Mouse (Mus musculus) bone marrow, adult 2 months (tissue): Measurements from ENCODE around the gene Serpina1e. TPM values are rescaled to one million over a fixed set of nuclear protein-coding genes. Genes with fewer than 3 reads are reported as not detected.
"Not testable (repeated sequence)": the region's sequence is repeated elsewhere in the genome, so short reads cannot be mapped to it uniquely, and the experiment has no call there.

Experiments used
- H3K27ac ChIP-seq: fragments of 200-500 bp; 2 replicates; pipeline ENCODE4 v1.5.1; 2012; ENCODE audit warnings: low read depth, mild to moderate bottlenecking, control low read depth, inconsistent platforms, low read length; ENCODE audit not compliant: control insufficient read depth, poor library complexity, insufficient read depth
- H3K4me1 ChIP-seq: fragments of 200-500 bp; 2 replicates; pipeline ENCODE4 v1.6.1; 2011; ENCODE audit warnings: low read length; ENCODE audit not compliant: control insufficient read depth, insufficient read depth
- H3K4me3 ChIP-seq: fragments of 200-500 bp; replicated peaks from 2 replicates; pipeline ENCODE3; 2011; ENCODE audit warnings: mild to moderate bottlenecking, low read depth, low read length, control low read depth; ENCODE audit not compliant: control insufficient read depth
- CTCF ChIP-seq: fragments of 200-500 bp; IDR thresholded peaks from 2 replicates; pipeline ENCODE4 v1.5.1; 2011; ENCODE audit warnings: low read length, control low read depth; ENCODE audit not compliant: control insufficient read depth, insufficient read depth
- WGBS: fragments of 180-500 bp; shearing (Covaris S2); methylation state at CpG from one replicate; pipeline ENCODE4 v1.1.7; 2018; 5-methylcytosine and 5-hydroxymethylcytosine counted together
- polyA plus RNA-seq: library from polyadenylated mRNA; stranded (reverse); fragments of >200 nt; gene quantifications from 2 replicates; pipeline ENCODE4 v1.2.4, GENCODE M21; 2011; ENCODE audit warnings: low replicate concordance; ENCODE audit not compliant: missing spikeins, insufficient read depth, insufficient read length

The Serpina1e gene
- polyA plus RNA-seq, 1 experiment, result 51.9 TPM

DNA sequence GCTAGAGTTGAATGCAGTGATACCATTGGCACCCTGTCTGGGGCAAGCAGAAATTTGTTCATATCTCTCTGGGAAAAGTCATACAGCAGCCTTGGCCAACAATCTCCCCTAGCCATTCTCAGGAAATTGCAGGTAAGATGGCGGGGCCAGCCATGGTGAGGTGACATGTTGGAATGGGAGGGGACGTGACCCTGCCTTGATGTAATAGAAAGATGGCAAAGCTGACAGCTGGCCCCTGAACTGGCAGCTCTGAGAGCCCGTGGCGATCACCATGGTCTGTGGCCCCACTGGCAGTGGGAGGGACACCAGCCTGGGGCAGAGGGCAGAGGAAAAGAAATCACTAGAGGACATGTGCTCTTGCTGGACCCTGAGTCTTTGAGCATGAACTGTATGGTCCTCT is 12.5 kb downstream of the Serpina1e start:
- Histone ChIP-seq H3K27ac (no peak overlapping the region), H3K4me3 (no peak overlapping the region), H3K4me1 (no peaks in the 10 kb centered on the region)
- TF ChIP-seq CTCF, result no peak
- WGBS, result 67% methylated on average over 4 of the region's 4 CpGs

DNA sequence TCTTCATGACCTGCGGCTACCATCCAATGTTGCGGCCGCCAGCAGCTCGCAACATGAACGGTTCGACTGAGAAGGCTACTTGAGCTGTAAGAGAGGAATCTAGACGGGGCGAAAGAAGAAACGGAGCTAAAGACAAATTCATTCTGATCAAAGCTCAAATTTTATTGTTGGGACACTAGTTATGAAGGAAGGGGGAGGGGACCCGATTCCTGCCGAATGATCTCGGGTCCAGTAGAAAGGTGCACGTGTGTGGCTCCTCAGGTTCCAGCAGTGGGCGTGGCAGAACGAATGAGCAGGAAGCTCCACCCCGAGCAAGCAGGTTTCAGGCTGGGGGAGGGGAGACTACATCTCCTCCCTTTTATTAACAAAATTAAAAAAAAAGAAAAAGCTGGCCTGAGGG is 49.6 kb downstream of the Serpina1e start:
- not testable (repeated sequence) for H3K27ac ChIP-seq, H3K4me3 ChIP-seq
- 89% methylated on average over 10 of the region's 16 CpGs for whole genome bisulfite sequencing

DNA sequence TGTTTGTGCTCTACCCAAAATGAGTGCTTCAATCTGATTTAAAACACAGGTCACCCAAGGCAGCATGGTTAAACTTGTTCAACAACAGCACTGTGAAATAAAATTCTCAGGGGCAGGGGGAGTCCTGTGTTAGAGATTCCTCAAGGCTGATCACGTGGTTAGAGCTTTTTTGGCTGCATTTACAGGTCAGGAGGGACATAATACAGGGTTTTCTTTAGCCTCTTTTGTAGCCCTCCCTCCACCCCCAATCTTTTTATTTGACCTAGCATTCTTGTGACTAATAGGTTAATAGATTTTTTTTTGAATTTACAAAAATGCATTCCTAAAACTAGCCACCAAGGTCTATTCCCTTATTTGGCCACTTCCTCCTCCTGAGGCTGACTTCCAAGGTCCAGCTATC is 51.0 kb downstream of the Serpina1e start:
- not testable (repeated sequence) for H3K27ac ChIP-seq
- 26% methylated on average over 1 of the region's 1 CpGs for WGBS

More for the DNA sequence above, 49.6 kb downstream of the Serpina1e start:
- not testable (repeated sequence) for H3K4me1 ChIP-seq

DNA sequence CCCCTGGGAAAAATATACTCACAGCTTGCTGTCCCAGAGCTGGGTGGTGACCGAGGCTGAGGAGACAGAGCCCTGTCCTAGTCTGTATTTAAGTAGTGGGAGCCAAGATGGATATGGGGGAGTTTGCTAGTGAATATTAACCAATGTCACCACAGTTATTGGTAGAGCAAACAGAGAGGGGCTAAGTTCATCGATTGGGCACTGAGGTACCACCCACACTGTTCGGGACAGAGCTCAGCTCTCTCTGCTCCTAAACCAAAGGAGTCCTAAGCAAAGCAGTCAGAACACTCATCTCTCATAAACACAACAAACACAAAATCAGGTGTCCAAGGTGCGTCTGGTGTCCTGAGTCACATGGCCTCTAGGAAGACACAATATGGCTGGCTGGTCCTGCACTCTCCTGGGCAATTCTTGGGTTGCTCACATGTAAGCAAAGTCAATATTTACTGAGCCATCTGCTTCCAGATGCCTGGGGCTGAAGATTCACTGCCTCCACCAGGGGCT is 53.9 kb downstream of the Serpina1e start, which contains the start of gene Serpina1c:
Serpina1c (minus strand) TSS at position 51 of the 504 bp plus-strand sequence.
- H3K27ac ChIP-seq, H3K4me3 ChIP-seq, H3K4me1 ChIP-seq: not testable (repeated sequence)
- 71% methylated on average over 4 of the region's 4 CpGs for whole genome bisulfite sequencing

More for the DNA sequence above, 51.0 kb downstream of the Serpina1e start:
- H3K4me1 ChIP-seq, H3K4me3 ChIP-seq: not testable (repeated sequence)

DNA sequence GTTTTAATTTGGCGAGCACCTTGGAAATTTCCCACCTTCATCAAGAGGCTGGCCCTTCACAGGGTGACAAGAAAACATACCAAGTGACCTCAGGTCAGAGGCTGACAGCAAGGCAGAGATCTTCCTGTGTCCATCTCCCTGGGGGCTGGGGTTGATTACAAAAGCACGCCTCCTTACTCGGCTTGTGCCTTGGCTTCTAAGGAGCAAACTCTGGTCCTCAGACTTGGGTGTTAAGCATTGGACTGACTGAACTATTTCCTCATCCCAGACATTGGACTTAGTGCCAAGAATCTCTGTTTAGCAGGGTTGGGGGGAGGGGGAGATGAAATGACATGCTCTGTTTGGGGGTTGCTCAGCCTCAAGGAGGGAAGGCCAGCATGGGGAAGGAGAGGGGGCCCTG is 56.8 kb downstream of the Serpina1e start:
- not testable (repeated sequence) for H3K4me1 ChIP-seq, H3K27ac ChIP-seq, H3K4me3 ChIP-seq
- WGBS, result 72% methylated on average over 3 of the region's 3 CpGs

Other genes with a start within 250 kb of the Serpina1e start
- 4.5 and 13.1 TPM in 2 replicates for gene Serpina1d, start 185.4 kb downstream of the Serpina1e start, polyA plus RNA-seq
- 4.4 and 30.7 TPM in 2 replicates for gene Serpina1b, start 128.6 kb downstream of the Serpina1e start, polyA plus RNA-seq
- 7.7 and 34.0 TPM in 2 replicates for gene Serpina1a, start 95.4 kb downstream of the Serpina1e start, polyA plus RNA-seq
- 15.6 and 41.6 TPM in 2 replicates for gene Serpina1c, start 54.1 kb downstream of the Serpina1e start, polyA plus RNA-seq
- 1.4 TPM in 1 of 2 replicates, not detected in the other for gene Serpina11, start 31.0 kb upstream of the Serpina1e start, polyA plus RNA-seq
- gene Serpina9, start 54.8 kb upstream of the Serpina1e start, polyA plus RNA-seq, result not detected in 2 replicates
- gene Serpina12, start 85.5 kb upstream of the Serpina1e start, polyA plus RNA-seq, result 0.82 and 0.86 TPM in 2 replicates
- not detected in 2 replicates for gene Serpina5, start 142.1 kb upstream of the Serpina1e start, polyA plus RNA-seq
- gene Serpina3a, start 153.7 kb upstream of the Serpina1e start, polyA plus RNA-seq, result not detected in 2 replicates
- 1.7 TPM in 1 of 2 replicates, not detected in the other for gene Serpina3b, start 169.0 kb upstream of the Serpina1e start, polyA plus RNA-seq
- 1.3 and 2.2 TPM in 2 replicates for gene Serpina3c, start 194.9 kb upstream of the Serpina1e start, polyA plus RNA-seq